Mouse (Mus musculus) CH12.LX (cell line): Measurements from ENCODE around the gene Olfr764-ps1.

ENCODE experiments used
- CHD2 ChIP-seq: IDR thresholded peaks from 2 replicates; pipeline ENCODE4 v1.6.1; 2011; ENCODE audit warnings: low read length, improper control_type of control experiment
- CTCF ChIP-seq, 2 experiments: IDR thresholded peaks in 1 of 2; conservative IDR thresholded peaks in 1 of 2; 2 replicates each; pipeline ENCODE4 v1.5.1; 2011 to 2012; ENCODE audit warnings: low read depth in 2 of 2, low read length in 2 of 2, improper control_type of control experiment in 1 of 2, inconsistent platforms in 1 of 2, mild to moderate bottlenecking in 1 of 2, moderate library complexity in 1 of 2
- E2F4 ChIP-seq: IDR thresholded peaks from 2 replicates; pipeline ENCODE4 v1.6.1; 2011; ENCODE audit warnings: low read depth, low read length, improper control_type of control experiment; ENCODE audit not compliant: insufficient replicate concordance
- ETS1 ChIP-seq: conservative IDR thresholded peaks from 2 replicates; pipeline ENCODE4 v1.6.1; 2012; ENCODE audit warnings: low read depth, mild to moderate bottlenecking, inconsistent platforms, low read length, improper control_type of control experiment, moderate library complexity
- JUND ChIP-seq: conservative IDR thresholded peaks from 2 replicates; pipeline ENCODE4 v1.6.1; 2011; ENCODE audit warnings: low read depth, low read length, improper control_type of control experiment
- KAT2A ChIP-seq: IDR thresholded peaks from 2 replicates; pipeline ENCODE4 v1.6.1; 2012; ENCODE audit warnings: low read length, improper control_type of control experiment, inconsistent platforms; ENCODE audit not compliant: insufficient replicate concordance
- POLR2A ChIP-seq: IDR thresholded peaks from 2 replicates; pipeline ENCODE4 v1.6.1; 2011; ENCODE audit warnings: low read depth, mild to moderate bottlenecking, improper control_type of control experiment, low read length
- POLR2AphosphoS2 ChIP-seq: IDR thresholded peaks from 2 replicates; pipeline ENCODE4 v1.6.1; 2011; ENCODE audit warnings: low read depth, low read length, improper control_type of control experiment
- TBP ChIP-seq: conservative IDR thresholded peaks from 2 replicates; pipeline ENCODE4 v1.6.1; 2011; ENCODE audit warnings: low read depth, low read length, improper control_type of control experiment
- UBTF ChIP-seq: IDR thresholded peaks from 2 replicates; pipeline ENCODE4 v1.6.1; 2012; ENCODE audit warnings: low read depth, mild to moderate bottlenecking, inconsistent platforms, low read length, improper control_type of control experiment, moderate library complexity
- USF1 ChIP-seq: IDR thresholded peaks from 2 replicates; pipeline ENCODE4 v1.6.1; 2014; ENCODE audit warnings: low read depth, mild to moderate bottlenecking, inconsistent platforms, low read length, improper control_type of control experiment
- USF2 ChIP-seq: conservative IDR thresholded peaks from 2 replicates; pipeline ENCODE4 v1.6.1; 2011; ENCODE audit warnings: low read depth, low read length, improper control_type of control experiment
- ZC3H11A ChIP-seq: IDR thresholded peaks from 2 replicates; pipeline ENCODE4 v1.6.1; 2012; ENCODE audit warnings: low read depth, mild to moderate bottlenecking, inconsistent platforms, low read length, improper control_type of control experiment

DNA sequence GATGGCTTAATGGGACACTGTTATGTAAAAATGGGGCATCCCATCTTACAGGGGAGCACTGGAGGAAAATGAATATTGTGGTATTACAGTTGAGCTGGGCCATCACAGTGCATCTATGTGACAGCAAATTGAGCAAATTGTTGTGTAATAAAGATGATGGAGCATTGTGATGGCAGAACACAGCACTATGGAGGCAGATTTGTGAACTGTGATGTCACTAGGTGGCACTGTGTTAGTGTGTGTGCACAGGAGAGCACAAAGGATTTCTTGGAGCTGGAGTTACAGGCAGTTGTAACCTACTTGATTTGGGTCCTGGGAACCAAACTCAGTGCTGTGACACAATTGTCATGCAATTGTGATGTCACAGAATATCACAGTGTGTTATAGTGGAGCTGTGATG is 16.4 kb downstream of the Olfr764-ps1 start:
- TF ChIP-seq ZC3H11A = no peak
- TF ChIP-seq JUND = no peak
- no peak for TF ChIP-seq POLR2AphosphoS2
- TF ChIP-seq CTCF (conservative IDR thresholded peaks at IDR 0.05 in 1 of 2, IDR thresholded peaks at IDR 0.05 in 1 of 2; ENCODE audit: low read depth in 2 of 2, low read length in 2 of 2) = peak; percentile 20 to 52; a peak in 2 of 4 replicates
- no peak for TF ChIP-seq POLR2A
- no peak for TF ChIP-seq KAT2A
- no peak for TF ChIP-seq CHD2
- no peak for TF ChIP-seq UBTF
- no peak for TF ChIP-seq ETS1
- no peak for TF ChIP-seq USF1
- TF ChIP-seq E2F4 = no peak
- TF ChIP-seq USF2 = no peak
- TF ChIP-seq TBP = no peak
